Mouse (Mus musculus) forebrain, embryonic 10.5 days (tissue): ENCODE results near the gene 1810046K07Rik. TPM values are rescaled to one million over a fixed set of nuclear protein-coding genes. Genes with fewer than 3 reads are reported as not detected.

Experiments used
- DNase-seq: peaks from one replicate; pipeline ENCODE4 v3.0.0-alpha.2; 2017; ENCODE audit warnings: low spot score; ENCODE audit errors: extremely low spot score
- H3K27ac ChIP-seq: fragments of 300-500 bp; sonication (generic); 2 replicates; pipeline ENCODE4 v1.5.1; 2016; ENCODE audit warnings: mild to moderate bottlenecking
- H3K27me3 ChIP-seq: fragments of 300-500 bp; sonication (generic); 2 replicates; pipeline ENCODE4 v1.6.1; 2016; ENCODE audit warnings: mild to moderate bottlenecking; ENCODE audit not compliant: poor library complexity, severe bottlenecking
- H3K36me3 ChIP-seq: fragments of 300-500 bp; sonication (generic); replicated peaks from 2 replicates; pipeline ENCODE4 v1.6.1; 2016; ENCODE audit warnings: mild to moderate bottlenecking, moderate library complexity
- H3K4me1 ChIP-seq: fragments of 300-500 bp; sonication (generic); 2 replicates; pipeline ENCODE4 v1.6.1; 2016
- H3K4me3 ChIP-seq: fragments of 300-500 bp; sonication (generic); 2 replicates; pipeline ENCODE4 v1.5.1; 2016; ENCODE audit warnings: mild to moderate bottlenecking, moderate library complexity
- H3K9me3 ChIP-seq: fragments of 300-500 bp; sonication (generic); 2 replicates; pipeline ENCODE4 v1.6.1; 2016; ENCODE audit warnings: mild to moderate bottlenecking, moderate library complexity
- WGBS: fragments of 180-500 bp; shearing (Covaris S2); methylation state at CpG from one replicate; pipeline ENCODE4 v1.1.7; 2016; 5-methylcytosine and 5-hydroxymethylcytosine counted together
- polyA plus RNA-seq: library from polyadenylated mRNA; unstranded; fragments of >200 nt; fragmentation: Nextera tagmentation; extraction: Ambion mirVana; gene quantifications from 2 replicates; pipeline ENCODE4 v1.2.1, GENCODE M21; 2016

Gene 1810046K07Rik
- not detected in 2 replicates for polyA plus RNA-seq

- Histone ChIP-seq H3K4me1 (no peaks in the 10 kb centered on the region), H3K4me3 (no peak within 1 kb of the TSS), H3K36me3 (no peaks in the 10 kb centered on the region), H3K9me3 (no peaks in the 10 kb centered on the region), H3K27me3 (no peaks in the 10 kb centered on the region), H3K27ac (no peak within 1 kb of the TSS)
- DNase-seq, result no peak
- 88% methylated on average over 3 of the region's 3 CpGs for WGBS
These were observed at the start of gene 1810046K07Rik for GRCm38 (mm10) chr9:51328731-51329130. 1810046K07Rik (minus strand) TSS chr9:51328917.

- DNase-seq, result no peak
- Histone ChIP-seq H3K4me1 (no peaks in the 10 kb centered on the region), H3K36me3 (no peaks in the 10 kb centered on the region), H3K9me3 (no peaks in the 10 kb centered on the region), H3K27ac (no peak overlapping the region), H3K27me3 (no peaks in the 10 kb centered on the region), H3K4me3 (no peak overlapping the region)
- 81% methylated on average over 3 of the region's 3 CpGs for WGBS
These were observed 40.8 kb upstream of the 1810046K07Rik start for GRCm38 (mm10) chr9:51369560-51369959.

- no peak overlapping the region for H3K4me3 ChIP-seq
- DNase-seq, result no peak
- no peaks in the 10 kb centered on the region for H3K36me3 ChIP-seq
- H3K4me1 ChIP-seq, result peaks cover 6% of the 10 kb centered on the region
- no peaks in the 10 kb centered on the region for H3K27me3 ChIP-seq
- no peak overlapping the region for H3K27ac ChIP-seq
- WGBS, result 93% methylated on average over 3 of the region's 3 CpGs
- no peaks in the 10 kb centered on the region for H3K9me3 ChIP-seq
These were observed 38.4 kb upstream of the 1810046K07Rik start for GRCm38 (mm10) chr9:51367124-51367523.

DNA sequence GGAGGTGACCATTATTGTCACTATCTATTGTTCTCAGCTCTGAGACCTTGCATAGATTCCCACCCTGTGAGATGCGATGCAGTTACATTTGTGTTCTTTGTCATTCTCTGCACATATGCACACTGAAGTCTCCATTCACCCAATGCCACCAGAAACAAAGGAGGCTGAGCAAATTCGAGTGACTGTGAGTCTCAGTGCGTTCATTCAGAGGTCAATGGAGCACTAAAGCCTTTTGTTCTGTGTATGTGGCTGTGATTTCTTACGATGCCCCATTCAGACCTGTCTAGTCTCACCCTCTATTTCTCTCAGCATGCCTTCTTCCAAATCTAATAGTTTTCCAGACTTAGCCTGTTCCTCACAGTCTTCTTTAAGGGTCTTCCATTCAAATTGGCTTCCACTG lies 35.3 kb upstream of the 1810046K07Rik start:
- no peak overlapping the region for H3K27ac ChIP-seq
- DNase-seq, result no peak
- no peaks in the 10 kb centered on the region for H3K27me3 ChIP-seq
- 32% methylated on average over 4 of the region's 4 CpGs for WGBS
- H3K9me3 ChIP-seq, result no peaks in the 10 kb centered on the region
- H3K4me3 ChIP-seq, result no peak overlapping the region
- H3K36me3 ChIP-seq, result no peaks in the 10 kb centered on the region
- H3K4me1 ChIP-seq, result peaks cover 6% of the 10 kb centered on the region

DNA sequence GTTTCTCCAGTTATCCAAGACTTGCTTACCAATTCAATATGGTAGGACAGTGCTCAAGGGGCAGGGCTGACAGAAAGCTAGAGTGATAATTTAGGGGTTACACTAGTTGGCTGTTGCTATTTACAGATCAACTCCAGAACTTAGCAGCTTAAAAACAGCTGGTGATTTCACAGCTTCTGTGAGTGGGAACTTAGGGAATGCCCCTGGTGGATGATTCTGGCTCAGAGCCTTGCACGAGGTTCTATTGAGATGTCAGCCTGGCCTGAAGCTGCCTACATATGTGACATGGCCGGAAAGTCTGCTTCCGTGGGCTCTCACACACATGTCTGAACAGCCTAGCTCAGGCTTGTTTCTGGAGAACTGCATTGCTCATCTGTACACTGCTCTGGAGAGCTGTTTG lies 24.8 kb upstream of the 1810046K07Rik start:
- WGBS, result 84% methylated on average over 3 of the region's 3 CpGs

DNA sequence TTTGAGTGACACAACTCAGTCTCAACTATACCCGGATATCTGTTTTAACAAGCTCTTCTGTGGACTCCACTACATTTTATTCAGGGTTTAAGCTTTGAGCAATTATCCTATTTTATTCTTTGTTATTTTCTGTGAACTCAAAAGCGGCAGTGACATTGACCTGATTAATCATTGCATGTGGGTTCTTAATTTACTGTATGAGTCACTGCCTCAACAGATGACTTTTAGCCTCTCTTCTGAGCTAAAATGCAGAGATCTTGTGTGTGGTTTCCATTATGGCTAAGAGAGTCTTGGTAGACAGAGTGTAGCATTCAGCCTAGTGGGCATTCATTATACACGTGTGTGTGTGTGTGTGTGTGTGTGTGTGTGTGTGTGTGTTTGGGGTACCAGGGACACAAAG lies 24.2 kb upstream of the 1810046K07Rik start:
- Histone ChIP-seq H3K36me3 (no peaks in the 10 kb centered on the region), H3K9me3 (no peaks in the 10 kb centered on the region), H3K27me3 (no peaks in the 10 kb centered on the region), H3K4me3 (no peak overlapping the region), H3K4me1 (no peaks in the 10 kb centered on the region), H3K27ac (no peak overlapping the region)
- no peak for DNase-seq
- 84% methylated on average over 3 of the region's 3 CpGs for WGBS

More for the DNA sequence above, 24.8 kb upstream of the 1810046K07Rik start:
- H3K36me3 ChIP-seq, result no peaks in the 10 kb centered on the region
- no peaks in the 10 kb centered on the region for H3K27me3 ChIP-seq
- no peak for DNase-seq
- no peak overlapping the region for H3K4me3 ChIP-seq
- no peaks in the 10 kb centered on the region for H3K9me3 ChIP-seq
- H3K27ac ChIP-seq, result no peak overlapping the region
- no peaks in the 10 kb centered on the region for H3K4me1 ChIP-seq

DNA sequence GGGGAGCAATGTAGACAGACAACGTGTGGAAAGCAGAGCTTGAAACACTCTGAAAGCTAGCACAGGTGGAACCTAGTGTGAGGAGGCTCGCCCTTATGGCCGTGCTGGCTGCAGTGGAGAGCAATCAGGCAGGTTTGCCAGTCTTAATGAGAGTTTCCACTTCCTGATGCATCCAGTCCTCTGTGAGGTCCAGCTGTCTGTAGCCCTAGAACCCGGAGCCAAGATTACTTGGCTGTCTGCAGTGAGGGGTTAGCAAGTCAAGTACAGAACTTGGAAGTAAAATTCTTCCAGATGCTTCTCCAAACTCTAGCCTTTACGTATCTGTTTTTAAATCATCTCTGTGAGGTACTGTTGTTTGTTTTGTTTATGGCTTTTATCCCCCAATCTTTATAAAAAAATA lies 20.7 kb upstream of the 1810046K07Rik start:
- 88% methylated on average over 5 of the region's 5 CpGs for WGBS
- H3K27me3 ChIP-seq, result no peaks in the 10 kb centered on the region
- H3K4me1 ChIP-seq, result no peaks in the 10 kb centered on the region
- H3K4me3 ChIP-seq, result no peak overlapping the region
- no peaks in the 10 kb centered on the region for H3K36me3 ChIP-seq
- H3K27ac ChIP-seq, result no peak overlapping the region
- no peak for DNase-seq
- H3K9me3 ChIP-seq, result no peaks in the 10 kb centered on the region

DNA sequence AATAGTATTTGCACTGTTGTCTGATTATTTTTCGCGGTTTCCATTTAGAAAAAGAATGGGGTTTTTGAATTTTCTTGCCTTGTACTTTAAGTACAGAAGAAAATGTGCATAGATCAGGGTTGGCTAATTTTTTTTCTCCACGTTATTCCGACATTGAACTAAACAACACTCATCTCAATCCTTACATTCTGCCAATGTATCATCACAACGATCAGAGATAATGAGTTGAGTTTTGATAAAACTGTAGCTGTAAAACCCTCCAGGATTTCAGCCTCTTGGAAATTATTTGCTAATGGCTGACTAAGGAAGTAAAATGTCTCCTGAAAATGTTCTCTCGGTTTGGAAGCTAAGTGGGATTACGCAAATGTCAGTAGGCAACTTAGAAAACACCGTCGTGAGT lies 17.1 kb upstream of the 1810046K07Rik start:
- Histone ChIP-seq H3K27ac (no peak overlapping the region), H3K9me3 (no peaks in the 10 kb centered on the region), H3K4me3 (no peak overlapping the region), H3K4me1 (no peaks in the 10 kb centered on the region), H3K27me3 (no peaks in the 10 kb centered on the region), H3K36me3 (no peaks in the 10 kb centered on the region)
- no peak for DNase-seq
- WGBS, result 92% methylated on average over 9 of the region's 9 CpGs

- Histone ChIP-seq H3K4me1 (0 out of 2 replicates have a peak, but pooled peaks cover 4% of the 10 kb centered on the region), H3K27me3 (no peaks in the 10 kb centered on the region), H3K9me3 (no peaks in the 10 kb centered on the region), H3K27ac (no peak overlapping the region; the same call in 1 of the 2 replicates), H3K4me3 (no peak overlapping the region), H3K36me3 (no peaks in the 10 kb centered on the region)
- DNase-seq, result peak; percentile 74
- WGBS, result 33% methylated on average over 8 of the region's 8 CpGs
These were observed 6.7 kb upstream of the 1810046K07Rik start for GRCm38 (mm10) chr9:51335294-51336010.

- WGBS, result 92% methylated on average over 13 of the region's 13 CpGs
- no peak for DNase-seq
- Histone ChIP-seq H3K36me3 (no peaks in the 10 kb centered on the region), H3K4me3 (no peak overlapping the region), H3K4me1 (0 out of 2 replicates have a peak, but pooled peaks cover 4% of the 10 kb centered on the region), H3K27me3 (no peaks in the 10 kb centered on the region), H3K9me3 (no peaks in the 10 kb centered on the region), H3K27ac (no peak overlapping the region)
These were observed 2.9 kb upstream of the 1810046K07Rik start for GRCm38 (mm10) chr9:51331449-51332238.

- Histone ChIP-seq H3K9me3 (no peaks in the 10 kb centered on the region), H3K4me3 (no peak overlapping the region), H3K27me3 (no peaks in the 10 kb centered on the region), H3K27ac (no peak overlapping the region), H3K36me3 (no peaks in the 10 kb centered on the region), H3K4me1 (no peaks in the 10 kb centered on the region)
- 89% methylated on average over 5 of the region's 5 CpGs for WGBS
- no peak for DNase-seq
These were observed 1.2 kb downstream of the 1810046K07Rik start for GRCm38 (mm10) chr9:51327555-51327903.

GRCm38 (mm10) chr9:51326619-51327554 lies 1.8 kb downstream of the 1810046K07Rik start:
- no peak for DNase-seq
- no peaks in the 10 kb centered on the region for H3K9me3 ChIP-seq
- H3K27ac ChIP-seq, result no peak overlapping the region
- H3K27me3 ChIP-seq, result no peaks in the 10 kb centered on the region
- no peak overlapping the region for H3K4me3 ChIP-seq
- WGBS, result 91% methylated on average over 11 of the region's 11 CpGs
- H3K36me3 ChIP-seq, result no peaks in the 10 kb centered on the region
- H3K4me1 ChIP-seq, result no peaks in the 10 kb centered on the region
